Mouse (Mus musculus): Measurements from ENCODE around the gene Tma16. TPM values are rescaled to one million over a fixed set of nuclear protein-coding genes. Genes with fewer than 3 reads are reported as not detected.

The Tma16 gene
- 1.2 and 1.5 TPM in 2 replicates for polyA plus RNA-seq (2012; rRNA removed)

GRCm38 (mm10) chr8:66486084-66486763 is at the start of gene Tma16:
TSS of gene Tma16 (minus strand) at chr8:66486530.
- WGBS: under 1% methylated on average over 45 of the region's 45 CpGs
- peak; percentile 57 for DNase-seq (ENCODE audit: low read depth, low spot score)

GRCm38 (mm10) chr8:66520576-66520975 is 34.2 kb upstream of the Tma16 start:
- no peak for DNase-seq (ENCODE audit: low read depth, low spot score)

GRCm38 (mm10) chr8:66519149-66519548 is 32.8 kb upstream of the Tma16 start:
- WGBS: 62% methylated on average over 2 of the region's 2 CpGs
- DNase-seq (ENCODE audit: low read depth, low spot score): no peak

GRCm38 (mm10) chr8:66511537-66511936 is 25.2 kb upstream of the Tma16 start, which contains the start of gene Tktl2:
TSS of gene Tktl2 (plus strand) at chr8:66511756.
- no peak for DNase-seq (ENCODE audit: low read depth, low spot score)
- 95% methylated on average over 22 of the region's 22 CpGs for WGBS

GRCm38 (mm10) chr8:66503381-66503780 is 17.1 kb upstream of the Tma16 start:
- WGBS: 61% methylated on average over 2 of the region's 2 CpGs
- DNase-seq (ENCODE audit: low read depth, low spot score): no peak

GRCm38 (mm10) chr8:66496998-66497577 is 10.8 kb upstream of the Tma16 start:
- DNase-seq (ENCODE audit: low read depth, low spot score): peak; percentile 32
- 22% methylated on average over 4 of the region's 4 CpGs for WGBS

- peak; percentile 31 for DNase-seq (ENCODE audit: low read depth, low spot score)
- 6% methylated on average over 8 of the region's 8 CpGs for WGBS
Observed at GRCm38 (mm10) chr8:66495726-66496125, 9.4 kb upstream of the Tma16 start.

- no peak for DNase-seq (ENCODE audit: low read depth, low spot score)
- whole genome bisulfite sequencing: 60% methylated on average over 2 of the region's 2 CpGs
Observed at GRCm38 (mm10) chr8:66494496-66494895, 8.2 kb upstream of the Tma16 start.

GRCm38 (mm10) chr8:66490624-66491023 is 4.3 kb upstream of the Tma16 start:
- DNase-seq (ENCODE audit: low read depth, low spot score): no peak
- WGBS: 74% methylated on average over 4 of the region's 4 CpGs

GRCm38 (mm10) chr8:66488556-66488955 is 2.2 kb upstream of the Tma16 start:
- DNase-seq (ENCODE audit: low read depth, low spot score): no peak
- 60% methylated on average over 3 of the region's 3 CpGs for WGBS

- 96% methylated on average over 3 of the region's 3 CpGs for WGBS
- DNase-seq (ENCODE audit: low read depth, low spot score): no peak
Observed at GRCm38 (mm10) chr8:66476880-66477279, 9.4 kb downstream of the Tma16 start.

- WGBS: 66% methylated on average over 3 of the region's 3 CpGs
- no peak for DNase-seq (ENCODE audit: low read depth, low spot score)
Observed at GRCm38 (mm10) chr8:66469821-66470220, 16.5 kb downstream of the Tma16 start.

- no peak for DNase-seq (ENCODE audit: low read depth, low spot score)
Observed at GRCm38 (mm10) chr8:66457057-66457456, 29.3 kb downstream of the Tma16 start.

- peak; percentile 10 for DNase-seq (ENCODE audit: low read depth, low spot score)
Observed at GRCm38 (mm10) chr8:66450691-66451090, 35.6 kb downstream of the Tma16 start.

GRCm38 (mm10) chr8:66445351-66445750 is 41.0 kb downstream of the Tma16 start:
- 68% methylated on average over 3 of the region's 3 CpGs for WGBS
- no peak for DNase-seq (ENCODE audit: low read depth, low spot score)

More at GRCm38 (mm10) chr8:66450691-66451090, 35.6 kb downstream of the Tma16 start:
- WGBS: 15% methylated on average over 5 of the region's 5 CpGs

- 58% methylated on average over 5 of the region's 5 CpGs for WGBS
- no peak for DNase-seq (ENCODE audit: low read depth, low spot score)
Observed at GRCm38 (mm10) chr8:66444141-66444540, 42.2 kb downstream of the Tma16 start.

- 33% methylated on average over 1 of the region's 1 CpGs for WGBS
- no peak for DNase-seq (ENCODE audit: low read depth, low spot score)
Observed at GRCm38 (mm10) chr8:66442778-66443177, 43.6 kb downstream of the Tma16 start.

GRCm38 (mm10) chr8:66441123-66441522 is 45.2 kb downstream of the Tma16 start:
- WGBS: 0% methylated on average over 1 of the region's 1 CpGs
- no peak for DNase-seq (ENCODE audit: low read depth, low spot score)

GRCm38 (mm10) chr8:66438468-66438867 is 47.9 kb downstream of the Tma16 start:
- WGBS: 53% methylated on average over 4 of the region's 4 CpGs
- no peak for DNase-seq (ENCODE audit: low read depth, low spot score)

- no peak for DNase-seq (ENCODE audit: low read depth, low spot score)
- WGBS: 48% methylated on average over 3 of the region's 3 CpGs
Observed at GRCm38 (mm10) chr8:66437929-66438328, 48.4 kb downstream of the Tma16 start.

GRCm38 (mm10) chr8:66436804-66437203 is 49.5 kb downstream of the Tma16 start:
- 84% methylated on average over 1 of the region's 1 CpGs for WGBS
- DNase-seq (ENCODE audit: low read depth, low spot score): no peak

Data from large intestine, adult 2 months (tissue).